Mouse (Mus musculus): ENCODE results near the gene Rhoj. TPM values are rescaled to one million over a fixed set of nuclear protein-coding genes. Genes with fewer than 3 reads are reported as not detected.
"Not testable (repeated sequence)": the region's sequence is repeated elsewhere in the genome, so short reads cannot be mapped to it uniquely, and the experiment has no call there.

Gene Rhoj
- total RNA-seq, 2 experiments from 2014 or later: 0.09 to 1.2 TPM

GRCm38 (mm10) chr12:75340331-75340730 lies 32.2 kb downstream of the Rhoj start:
- ATAC-seq (replicated peaks; ENCODE audit: low FRiP score, poor library complexity, severe bottlenecking): no peak

DNA sequence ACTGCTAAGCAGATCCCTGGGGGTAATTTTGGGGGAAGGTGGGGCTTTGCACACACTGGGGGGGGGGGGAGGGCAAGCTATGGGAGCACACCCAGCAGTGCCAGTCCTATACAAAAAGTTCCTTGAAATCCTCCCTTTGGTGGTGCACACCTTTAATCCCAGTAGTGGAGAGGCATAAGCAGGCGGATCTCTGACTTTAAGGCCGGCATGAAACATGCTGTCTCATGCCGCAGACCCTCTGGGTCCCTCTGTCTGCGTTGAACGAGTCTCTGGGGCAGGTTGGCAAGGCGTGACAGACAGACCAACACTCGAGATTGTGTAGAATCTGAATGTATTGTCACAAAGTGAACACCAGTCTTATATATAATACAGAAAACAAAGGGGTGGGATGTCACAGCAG lies 40.4 kb downstream of the Rhoj start:
- ATAC-seq (replicated peaks; ENCODE audit: low FRiP score, poor library complexity, severe bottlenecking): no peak

DNA sequence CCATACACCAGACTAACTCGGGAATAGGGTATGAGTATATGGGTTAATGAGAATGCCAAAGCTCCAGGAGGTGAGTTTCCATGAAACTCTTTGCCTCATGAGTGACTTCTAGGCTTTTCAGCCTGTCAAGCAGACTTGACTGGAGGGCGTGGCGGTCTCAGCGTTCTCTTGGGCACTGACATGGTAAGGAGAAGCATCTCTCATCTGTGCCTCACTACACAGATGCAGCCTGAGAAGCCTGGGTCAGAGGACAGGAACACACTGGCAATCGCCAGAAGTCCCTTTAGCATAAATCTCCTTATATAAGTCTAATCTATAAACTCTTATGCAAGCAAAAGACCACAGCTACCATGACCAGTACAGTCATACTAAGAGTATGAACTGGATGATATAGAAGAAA lies 41.4 kb downstream of the Rhoj start:
- ATAC-seq (replicated peaks; ENCODE audit: low FRiP score, poor library complexity, severe bottlenecking): not testable (repeated sequence)

GRCm38 (mm10) chr12:75350750-75351149 lies 42.6 kb downstream of the Rhoj start:
- no peak for ATAC-seq (replicated peaks; ENCODE audit: low FRiP score, poor library complexity, severe bottlenecking)

DNA sequence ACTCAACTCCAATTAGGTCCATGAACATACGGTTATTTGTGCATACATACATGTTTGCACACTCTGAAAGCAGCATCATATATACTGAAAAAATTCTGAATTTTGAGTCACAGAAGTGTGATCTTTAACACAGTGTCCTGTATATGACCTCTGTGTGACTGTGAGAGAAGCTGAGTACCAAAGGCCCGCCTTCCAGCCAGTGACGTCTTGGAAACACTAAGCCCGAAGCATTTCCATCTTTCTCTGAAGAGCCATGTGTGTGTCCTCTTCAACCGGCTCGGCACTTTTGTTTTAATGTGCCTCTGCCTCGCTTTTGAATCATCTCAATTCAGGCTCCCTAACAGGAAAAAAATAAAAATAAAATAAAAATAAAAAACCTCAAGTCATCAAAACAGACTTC lies 43.7 kb downstream of the Rhoj start:
- no peak for ATAC-seq (replicated peaks; ENCODE audit: low FRiP score, poor library complexity, severe bottlenecking)

- no peak for ATAC-seq (replicated peaks; ENCODE audit: low FRiP score, poor library complexity, severe bottlenecking)
Observed at GRCm38 (mm10) chr12:75352410-75352809, 44.3 kb downstream of the Rhoj start.

GRCm38 (mm10) chr12:75354354-75354753 lies 46.2 kb downstream of the Rhoj start:
- ATAC-seq (replicated peaks; ENCODE audit: low FRiP score, poor library complexity, severe bottlenecking): no peak

DNA sequence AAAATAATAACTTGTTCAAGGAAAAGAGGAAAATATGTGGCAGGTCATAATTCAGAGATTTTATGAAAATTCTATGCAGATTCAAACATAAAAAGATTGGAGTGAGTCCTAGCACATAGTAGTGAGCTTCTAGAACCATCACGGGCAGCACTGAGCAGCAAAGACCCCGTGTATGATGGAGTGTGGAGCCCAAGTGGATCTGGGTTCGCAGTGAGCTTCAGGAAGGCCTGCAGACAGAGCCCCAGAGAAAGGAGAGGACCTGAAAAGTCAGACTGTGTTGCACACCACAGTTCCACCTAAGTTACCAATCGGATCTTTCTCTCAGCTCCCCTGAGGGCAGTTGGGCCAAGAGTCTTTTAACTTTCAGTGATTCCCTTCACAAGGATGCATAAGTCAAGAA lies 49.7 kb downstream of the Rhoj start:
- ATAC-seq (replicated peaks; ENCODE audit: low FRiP score, poor library complexity, severe bottlenecking): no peak

GRCm38 (mm10) chr12:75358714-75359113 lies 50.6 kb downstream of the Rhoj start:
- ATAC-seq (replicated peaks; ENCODE audit: low FRiP score, poor library complexity, severe bottlenecking): no peak

GRCm38 (mm10) chr12:75359500-75359899 lies 51.4 kb downstream of the Rhoj start:
- ATAC-seq (replicated peaks; ENCODE audit: low FRiP score, poor library complexity, severe bottlenecking): no peak

GRCm38 (mm10) chr12:75359921-75360482 lies 51.9 kb downstream of the Rhoj start:
- no peak for ATAC-seq (replicated peaks; ENCODE audit: low FRiP score, poor library complexity, severe bottlenecking)

- ATAC-seq (replicated peaks; ENCODE audit: low FRiP score, poor library complexity, severe bottlenecking): no peak
Observed at GRCm38 (mm10) chr12:75362456-75362855, 54.3 kb downstream of the Rhoj start.

- ATAC-seq (replicated peaks; ENCODE audit: low FRiP score, poor library complexity, severe bottlenecking): no peak
Observed at GRCm38 (mm10) chr12:75364416-75364815, 56.3 kb downstream of the Rhoj start.

- ATAC-seq (replicated peaks; ENCODE audit: low FRiP score, poor library complexity, severe bottlenecking): no peak
Observed at GRCm38 (mm10) chr12:75365621-75366124, 57.6 kb downstream of the Rhoj start.

- no peak for ATAC-seq (replicated peaks; ENCODE audit: low FRiP score, poor library complexity, severe bottlenecking)
Observed at GRCm38 (mm10) chr12:75367371-75367770, 59.2 kb downstream of the Rhoj start.

DNA sequence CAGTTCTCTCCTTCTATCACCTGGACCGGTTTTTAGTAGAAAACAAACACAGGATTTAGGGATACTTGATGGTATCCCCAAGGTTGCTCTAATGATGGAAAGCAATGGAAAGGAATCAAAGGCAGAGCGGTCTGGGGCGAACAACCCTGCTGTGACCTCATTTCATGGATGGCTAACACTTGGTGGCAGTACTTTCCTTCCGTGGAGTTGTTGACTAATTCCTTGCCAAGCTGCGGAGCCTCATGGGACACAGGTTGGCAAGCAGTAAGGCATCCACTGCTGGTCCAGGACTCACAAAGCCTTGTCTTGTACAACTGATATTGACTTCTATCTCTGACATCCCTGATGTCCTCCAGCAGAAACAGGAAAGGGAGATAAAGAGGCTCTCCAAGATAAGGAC lies 60.4 kb downstream of the Rhoj start:
- no peak for ATAC-seq (replicated peaks; ENCODE audit: low FRiP score, poor library complexity, severe bottlenecking)

DNA sequence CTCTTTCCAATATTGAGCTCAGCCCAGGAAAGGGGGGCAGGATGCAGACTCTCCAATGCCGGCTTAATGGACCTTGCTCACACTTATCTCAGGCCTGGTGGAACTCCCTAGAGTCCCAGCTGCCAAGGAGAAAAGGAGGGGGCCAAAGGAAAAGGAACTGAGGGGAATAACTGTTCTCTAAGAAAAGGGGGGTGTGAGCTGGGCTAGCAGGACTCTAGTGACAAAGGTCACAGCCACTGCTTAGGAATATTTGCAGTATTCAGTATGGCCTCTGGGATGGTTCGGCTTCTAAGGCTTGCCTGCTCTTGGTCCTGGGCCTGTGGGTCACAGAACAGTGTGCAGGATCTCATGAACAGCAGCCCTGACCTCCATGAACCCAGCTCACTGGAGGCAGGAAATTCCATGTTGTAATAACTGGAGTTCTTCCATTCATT lies 61.3 kb downstream of the Rhoj start:
- ATAC-seq (replicated peaks; ENCODE audit: low FRiP score, poor library complexity, severe bottlenecking): no peak

DNA sequence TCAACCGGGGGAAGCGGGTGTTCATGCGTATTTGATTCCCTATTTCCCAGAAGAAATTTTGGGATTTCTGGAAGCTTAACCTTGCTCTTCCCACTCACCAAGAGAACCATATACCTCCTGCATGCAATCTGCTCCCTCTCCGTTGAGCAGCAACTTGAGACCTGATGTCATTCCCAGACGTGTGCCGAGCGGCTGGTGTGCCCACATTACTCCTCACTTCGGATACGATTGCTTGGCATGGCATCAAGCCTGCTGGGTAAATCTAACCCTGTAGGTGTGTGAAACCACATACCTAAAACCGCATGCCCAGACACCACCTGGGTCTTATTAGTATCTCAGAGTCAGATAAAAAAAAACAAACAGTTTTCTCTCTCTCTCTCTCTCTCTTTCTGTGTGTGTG lies 66.3 kb downstream of the Rhoj start:
- no peak for ATAC-seq (replicated peaks; ENCODE audit: low FRiP score, poor library complexity, severe bottlenecking)

DNA sequence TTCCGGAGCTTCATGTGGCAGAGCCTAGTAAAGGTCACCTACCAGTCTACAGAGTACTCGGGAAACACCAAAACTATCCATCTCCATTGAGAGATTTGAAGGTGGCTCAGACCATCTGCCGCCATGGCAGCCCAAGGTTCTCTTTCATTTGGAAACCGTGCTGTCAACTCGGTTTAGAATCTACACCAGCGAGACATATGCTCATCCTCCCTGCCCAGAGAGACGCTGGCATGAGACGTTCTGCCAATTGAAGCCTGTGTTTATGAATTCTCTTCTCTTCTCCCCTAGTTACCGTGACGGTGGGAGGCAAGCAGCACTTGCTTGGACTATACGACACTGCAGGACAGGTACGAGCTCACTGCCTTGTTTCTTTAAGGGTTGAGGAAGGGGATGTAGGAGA lies 66.9 kb downstream of the Rhoj start:
- ATAC-seq (replicated peaks; ENCODE audit: low FRiP score, poor library complexity, severe bottlenecking): no peak

- ATAC-seq (replicated peaks; ENCODE audit: low FRiP score, poor library complexity, severe bottlenecking): no peak
Observed at GRCm38 (mm10) chr12:75376126-75376525, 68.0 kb downstream of the Rhoj start.

GRCm38 (mm10) chr12:75386731-75387130 lies 78.6 kb downstream of the Rhoj start:
- ATAC-seq (replicated peaks; ENCODE audit: low FRiP score, poor library complexity, severe bottlenecking): no peak

GRCm38 (mm10) chr12:75387156-75387555 lies 79.0 kb downstream of the Rhoj start:
- ATAC-seq (replicated peaks; ENCODE audit: low FRiP score, poor library complexity, severe bottlenecking): no peak
